Mouse (Mus musculus) liver, embryonic 11.5 days (tissue): ENCODE measurements at regions not wholly inside any gene's neighbourhood (a gene's known extent, or its start where the extent isn't known, plus 50 kb on each side); places are given as distances from the start of the nearest gene placed in this dataset.

Source experiments
- ATAC-seq: fragments of 200-750 bp; cut with Nextera tagmentation; replicated peaks from 2 replicates; pipeline ENCODE4 v1.8.0; 2017; ENCODE audit warnings: moderate number of reproducible peaks, mild to moderate bottlenecking, moderate TSS enrichment, moderate library complexity; ENCODE audit not compliant: low FRiP score
- DNase-seq: peaks from one replicate; pipeline ENCODE4 v3.0.0-alpha.2; 2017; ENCODE audit warnings: low spot score
- H3K27ac ChIP-seq: fragments of 300-500 bp; sonication (generic); 2 replicates; pipeline ENCODE4 v1.5.1; 2014; ENCODE audit warnings: mild to moderate bottlenecking, low read depth, low read length, control low read depth
- H3K27me3 ChIP-seq: fragments of 300-500 bp; sonication (generic); replicated peaks from 2 replicates; pipeline ENCODE4 v1.6.1; 2014; ENCODE audit warnings: low read length, mixed read lengths; ENCODE audit not compliant: control insufficient read depth, insufficient read depth
- H3K36me3 ChIP-seq: fragments of 300-500 bp; sonication (generic); 2 replicates; pipeline ENCODE4 v1.6.1; 2014; ENCODE audit warnings: mild to moderate bottlenecking, low read length, moderate library complexity, mixed read lengths; ENCODE audit not compliant: control insufficient read depth, insufficient read depth
- H3K4me1 ChIP-seq: fragments of 300-500 bp; sonication (generic); replicated peaks from 2 replicates; pipeline ENCODE4 v1.6.1; 2014; ENCODE audit warnings: low read length, mixed read lengths; ENCODE audit not compliant: control insufficient read depth, insufficient read depth
- H3K4me2 ChIP-seq: fragments of 300-500 bp; sonication (generic); 2 replicates; pipeline ENCODE4 v1.6.1; 2014; ENCODE audit warnings: mild to moderate bottlenecking, control low read depth, moderate library complexity
- H3K4me3 ChIP-seq: fragments of 300-500 bp; sonication (generic); 2 replicates; pipeline ENCODE4 v1.5.1; 2014; ENCODE audit warnings: low read depth, low read length, control low read depth
- H3K9ac ChIP-seq: fragments of 300-500 bp; sonication (generic); 2 replicates; pipeline ENCODE4 v1.6.1; 2014; ENCODE audit warnings: low read depth, low read length, control low read depth
- H3K9me3 ChIP-seq: fragments of 300-500 bp; sonication (generic); 2 replicates; pipeline ENCODE4 v1.6.1; 2016; ENCODE audit warnings: low read length, inconsistent platforms, mixed read lengths; ENCODE audit not compliant: control insufficient read depth
- WGBS: fragments of 180-500 bp; shearing (Covaris S2); extraction: QIAGEN DNeasy Blood & Tissue Kit; methylation state at CpG from one replicate; pipeline ENCODE4 v1.1.7; 2014; 5-methylcytosine and 5-hydroxymethylcytosine counted together

GRCm38 (mm10) chr1:144308313-144308712 lies 59.3 kb upstream of the Rgs1 start:
- 42% methylated on average over 5 of the region's 5 CpGs for WGBS
- H3K4me1 ChIP-seq: no peaks in the 10 kb centered on the region
- ATAC-seq (no peak), DNase-seq (no peak)
- no peaks in the 10 kb centered on the region for H3K9me3 ChIP-seq
- H3K36me3 ChIP-seq: no peaks in the 10 kb centered on the region
- no peak overlapping the region for H3K27ac ChIP-seq
- no peak overlapping the region for H3K4me2 ChIP-seq
- H3K4me3 ChIP-seq: no peak overlapping the region
- H3K9ac ChIP-seq: no peak overlapping the region
- H3K27me3 ChIP-seq: no peaks in the 10 kb centered on the region

GRCm38 (mm10) chr1:144307854-144308285 lies 58.8 kb upstream of the Rgs1 start:
- H3K27me3 ChIP-seq: no peaks in the 10 kb centered on the region
- no peak for DNase-seq
- no peaks in the 10 kb centered on the region for H3K9me3 ChIP-seq
- no peak for ATAC-seq
- H3K9ac ChIP-seq: no peak overlapping the region
- 62% methylated on average over 2 of the region's 2 CpGs for WGBS
- H3K27ac ChIP-seq: no peak overlapping the region
- no peak overlapping the region for H3K4me3 ChIP-seq
- H3K4me2 ChIP-seq: no peak overlapping the region
- no peaks in the 10 kb centered on the region for H3K36me3 ChIP-seq
- no peaks in the 10 kb centered on the region for H3K4me1 ChIP-seq

- 54% methylated on average over 7 of the region's 7 CpGs for WGBS
- no peak overlapping the region for H3K27ac ChIP-seq
- no peak overlapping the region for H3K9ac ChIP-seq
- no peaks in the 10 kb centered on the region for H3K4me1 ChIP-seq
- no peak for DNase-seq
- no peaks in the 10 kb centered on the region for H3K27me3 ChIP-seq
- H3K4me3 ChIP-seq: no peak overlapping the region
- H3K9me3 ChIP-seq: no peaks in the 10 kb centered on the region
- no peak for ATAC-seq
- H3K36me3 ChIP-seq: no peaks in the 10 kb centered on the region
- H3K4me2 ChIP-seq: no peak overlapping the region
Observed at GRCm38 (mm10) chr1:144307017-144307853, 58.2 kb upstream of the Rgs1 start.

- Histone ChIP-seq H3K4me2 (no peak overlapping the region), H3K4me1 (no peaks in the 10 kb centered on the region), H3K4me3 (no peak overlapping the region), H3K27me3 (no peaks in the 10 kb centered on the region), H3K9me3 (no peaks in the 10 kb centered on the region), H3K9ac (no peak overlapping the region), H3K27ac (no peak overlapping the region), H3K36me3 (no peaks in the 10 kb centered on the region)
- ATAC-seq (no peak), DNase-seq (no peak)
- 70% methylated on average over 2 of the region's 2 CpGs for WGBS
Observed at GRCm38 (mm10) chr1:144306284-144306683, 57.2 kb upstream of the Rgs1 start.

GRCm38 (mm10) chr1:144300670-144301069 lies 51.6 kb upstream of the Rgs1 start:
- no peaks in the 10 kb centered on the region for H3K36me3 ChIP-seq
- H3K9me3 ChIP-seq: no peaks in the 10 kb centered on the region
- H3K27me3 ChIP-seq: no peaks in the 10 kb centered on the region
- no peak for DNase-seq
- H3K4me3 ChIP-seq: no peak overlapping the region
- no peak for ATAC-seq
- H3K9ac ChIP-seq: no peak overlapping the region
- no peak overlapping the region for H3K27ac ChIP-seq
- 87% methylated on average over 2 of the region's 2 CpGs for WGBS
- no peak overlapping the region for H3K4me2 ChIP-seq
- H3K4me1 ChIP-seq: no peaks in the 10 kb centered on the region
